Mouse (Mus musculus): Measurements from ENCODE around the gene Pip4k2a.

Pip4k2a gene

GRCm38 (mm10) chr2:18831031-18831774 is 166.7 kb downstream of the Pip4k2a start:
- no peak for DNase-seq

- DNase-seq = no peak
Observed at GRCm38 (mm10) chr2:18822711-18823110, 175.2 kb downstream of the Pip4k2a start.

- DNase-seq = peak; percentile 70
Observed at GRCm38 (mm10) chr2:18821451-18822379, 176.2 kb downstream of the Pip4k2a start.

DNA sequence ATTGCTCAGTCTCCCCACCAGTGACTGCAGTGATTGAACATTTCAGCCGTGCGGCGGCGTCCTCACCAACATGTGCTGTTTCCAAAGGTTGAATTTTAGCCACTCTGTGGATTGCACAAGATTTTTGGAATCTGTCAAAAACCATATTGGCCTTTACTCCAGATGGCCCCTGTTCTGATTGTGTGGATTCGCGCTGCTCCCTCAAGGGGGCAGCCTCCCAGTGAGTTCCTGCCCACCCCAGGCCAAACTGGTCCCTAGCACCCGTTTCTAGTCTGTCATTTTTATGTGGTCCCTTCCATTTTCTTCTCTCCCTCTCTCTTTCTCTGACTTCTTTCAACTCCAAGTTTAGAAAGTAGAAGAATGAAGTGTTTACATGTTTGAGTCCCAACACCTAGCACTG is 178.4 kb downstream of the Pip4k2a start:
- DNase-seq = peak; percentile 30 to 33

DNA sequence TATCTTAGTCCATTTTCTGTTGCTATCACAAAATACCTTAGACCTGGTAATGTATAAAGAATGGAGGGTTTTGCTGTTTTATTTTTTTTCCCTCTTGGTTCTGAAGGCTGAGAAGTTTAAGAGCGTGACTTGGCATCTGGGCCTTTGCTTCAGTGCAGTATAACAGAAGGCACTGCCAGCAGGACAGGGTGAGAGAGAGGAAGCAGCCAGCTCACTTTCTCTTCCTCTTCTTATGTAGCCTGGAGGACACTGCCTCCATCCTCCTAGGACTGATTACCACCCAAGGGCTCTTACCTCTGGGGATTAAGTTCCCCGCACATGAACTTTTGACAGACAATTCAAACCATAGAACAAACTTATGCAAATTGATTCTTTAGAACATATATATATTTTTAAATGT is 181.9 kb downstream of the Pip4k2a start:
- DNase-seq = peak; percentile 61 to 62

DNA sequence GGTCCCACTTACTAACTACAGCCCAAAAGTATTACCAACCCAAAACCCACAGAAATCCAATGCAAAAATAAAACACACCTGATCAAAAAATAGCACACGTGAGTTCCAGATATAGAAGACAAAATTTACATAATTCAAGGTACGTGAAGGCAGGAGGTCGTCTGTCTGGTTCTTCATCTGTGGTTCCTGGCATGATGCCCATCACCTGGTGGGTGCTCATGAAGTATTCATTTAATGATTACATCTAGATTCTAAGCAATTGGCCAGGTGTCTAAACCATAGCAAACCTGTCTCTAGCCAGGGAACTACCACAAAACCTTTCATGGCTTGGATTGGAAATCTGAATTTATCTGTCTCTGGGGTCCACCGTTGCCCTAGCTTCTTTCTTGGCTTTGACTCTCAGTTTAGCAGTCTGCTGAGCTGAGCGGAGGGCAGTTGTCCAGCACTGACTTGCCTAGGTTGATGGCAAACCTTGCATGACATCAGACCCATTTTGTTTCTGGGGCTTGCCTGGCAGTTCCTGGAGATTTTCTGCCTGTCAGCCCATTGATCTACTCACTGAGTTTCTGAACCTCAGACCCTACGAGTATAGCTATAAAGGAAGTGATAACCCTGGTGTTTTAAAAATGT is 182.5 kb downstream of the Pip4k2a start:
- peak; percentile 63 to 66 for DNase-seq

- DNase-seq = peak; percentile 30 to 33
Observed at GRCm38 (mm10) chr2:18814447-18814804, 183.5 kb downstream of the Pip4k2a start.

DNA sequence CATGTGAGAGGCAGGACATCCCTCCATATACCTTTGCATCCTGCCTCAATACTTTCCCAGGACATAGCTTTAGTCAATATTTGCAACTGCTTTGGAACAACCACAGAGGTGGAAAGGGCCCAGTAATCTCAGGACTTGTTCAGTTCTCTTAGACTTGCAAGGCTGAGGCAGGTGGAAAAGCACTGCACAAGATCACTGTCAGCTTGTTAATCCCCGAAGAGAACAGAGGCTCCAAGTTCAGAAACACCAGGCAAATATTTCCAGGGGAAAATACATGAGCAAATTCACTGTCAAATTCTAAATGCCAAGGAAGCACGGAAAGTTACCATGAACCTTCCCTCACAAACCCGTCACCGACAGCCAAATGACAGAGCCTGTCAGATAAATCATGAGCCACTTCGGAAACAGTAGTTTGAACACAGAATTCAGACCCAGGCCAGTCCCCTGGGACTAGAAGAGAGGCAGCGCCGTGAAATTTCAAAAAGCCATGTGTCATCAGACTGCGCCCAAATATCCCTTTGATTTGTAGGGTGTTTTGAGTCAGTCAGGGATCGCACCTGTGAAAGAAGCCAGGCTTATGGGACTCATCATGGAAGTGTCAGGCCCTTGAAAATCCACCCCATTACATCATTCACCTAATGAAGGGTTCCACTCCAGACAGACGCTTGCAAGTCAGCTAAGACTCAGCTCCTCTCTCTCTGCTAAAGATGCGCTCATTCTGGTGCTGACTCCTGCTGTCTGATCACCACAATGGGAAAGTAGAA is 184.1 kb downstream of the Pip4k2a start:
- DNase-seq = no peak

DNA sequence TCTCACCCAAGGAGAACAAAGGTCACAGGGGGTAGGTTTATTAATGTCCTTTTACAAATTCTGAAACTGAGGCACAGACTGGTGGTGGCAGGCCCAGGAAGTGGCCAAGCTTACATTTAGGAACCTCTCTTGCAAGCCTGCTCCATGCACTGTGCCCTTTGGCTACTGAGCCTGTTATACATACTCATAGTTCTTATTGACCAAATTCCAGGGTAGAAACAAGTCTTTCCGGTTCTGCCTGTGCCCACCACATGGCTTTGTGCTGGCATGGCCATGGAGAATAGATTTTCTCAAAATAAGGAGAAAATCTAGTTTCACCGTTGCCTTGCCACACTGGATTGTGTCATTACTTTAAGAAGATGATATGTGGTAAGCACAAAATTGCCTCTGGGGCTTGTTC is 190.0 kb downstream of the Pip4k2a start:
- DNase-seq = no peak

DNA sequence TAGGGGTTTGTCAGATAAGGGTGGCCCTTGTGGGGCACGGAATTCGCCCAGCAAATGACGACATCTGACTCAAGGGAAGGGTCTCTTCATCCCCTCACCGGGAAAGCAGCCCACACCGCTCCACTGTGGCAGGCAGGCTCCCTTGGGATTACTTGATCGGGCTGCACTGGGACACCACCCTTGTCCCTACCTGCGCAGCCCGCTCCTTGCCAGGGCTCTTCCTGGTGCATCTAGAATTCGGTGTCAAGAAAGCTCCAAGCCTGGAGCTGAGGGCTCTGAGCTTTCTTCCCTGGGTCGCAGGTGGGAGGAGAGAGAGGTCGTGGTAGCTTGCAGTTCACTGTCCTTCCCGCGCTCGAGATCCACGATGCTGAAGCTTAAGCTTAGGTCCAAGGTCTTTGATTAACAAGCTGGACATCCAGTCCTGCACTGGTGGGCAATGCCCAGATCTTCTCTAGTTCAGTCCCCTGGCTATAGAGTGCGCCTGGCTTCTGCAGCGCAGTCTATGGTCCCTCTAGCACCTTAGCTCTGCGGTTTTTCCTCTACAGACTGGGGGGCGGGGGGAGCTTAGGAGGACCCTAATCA is 196.6 kb downstream of the Pip4k2a start:
- no peak for DNase-seq

- DNase-seq = peak; percentile 17 to 33
Observed at GRCm38 (mm10) chr2:18800646-18801251, 197.2 kb downstream of the Pip4k2a start.

DNA sequence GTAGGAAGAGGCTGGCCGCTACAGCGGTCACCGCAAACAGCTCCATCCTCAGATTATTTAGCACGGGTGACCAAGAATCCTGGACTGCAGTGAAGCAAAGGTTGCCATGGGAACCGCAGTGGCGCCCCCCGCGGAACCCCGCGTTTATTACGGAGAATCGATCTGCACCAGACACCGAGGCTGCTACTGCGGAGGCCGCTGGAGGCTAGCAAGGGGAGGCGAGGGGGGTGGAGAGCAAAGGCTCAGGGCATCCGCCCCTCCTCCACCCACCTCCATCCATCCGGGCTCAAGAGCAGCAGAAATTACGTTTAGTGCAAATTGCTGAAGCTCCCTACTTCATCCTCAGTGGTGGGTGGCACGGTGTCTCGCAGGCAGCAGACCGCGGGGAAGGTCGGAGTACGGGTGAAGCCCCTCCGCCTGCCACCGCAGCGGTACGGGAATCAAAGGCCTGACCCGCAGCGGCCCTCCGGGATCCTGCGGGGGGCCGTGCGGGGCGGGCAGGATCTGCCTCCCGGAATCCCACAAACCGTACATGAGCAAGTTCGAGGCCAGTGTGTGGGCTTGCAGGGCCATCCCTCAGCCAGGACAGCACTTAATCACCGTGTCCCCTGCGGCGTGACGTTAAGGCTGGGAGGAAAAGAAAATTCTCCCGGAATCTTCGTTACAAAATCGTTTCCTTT is 197.8 kb downstream of the Pip4k2a start:
- DNase-seq = peak; percentile 73 to 75

- peak in 1 of 2 experiments; percentile 41 for DNase-seq
Observed at GRCm38 (mm10) chr2:18799265-18799965, 198.5 kb downstream of the Pip4k2a start.

DNA sequence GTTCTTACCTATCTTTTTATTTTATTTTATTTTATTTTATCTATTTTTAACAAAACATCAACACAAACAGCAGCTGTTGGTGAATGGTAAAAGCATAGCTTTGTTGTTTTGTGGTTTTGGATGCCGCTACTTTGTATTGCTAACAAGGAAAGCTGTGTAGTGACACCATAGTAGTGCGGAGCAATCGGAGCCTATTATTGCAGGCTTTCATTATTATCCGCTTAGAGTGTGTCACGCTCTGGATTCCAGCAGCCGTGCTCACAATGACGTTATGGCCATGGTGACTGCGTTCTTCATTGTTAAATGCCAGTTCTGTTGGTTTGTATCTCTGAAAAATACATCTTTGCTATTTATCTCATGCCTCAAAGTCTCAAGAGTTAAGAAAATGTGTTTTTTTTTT is 200.2 kb downstream of the Pip4k2a start:
- no peak for DNase-seq

DNA sequence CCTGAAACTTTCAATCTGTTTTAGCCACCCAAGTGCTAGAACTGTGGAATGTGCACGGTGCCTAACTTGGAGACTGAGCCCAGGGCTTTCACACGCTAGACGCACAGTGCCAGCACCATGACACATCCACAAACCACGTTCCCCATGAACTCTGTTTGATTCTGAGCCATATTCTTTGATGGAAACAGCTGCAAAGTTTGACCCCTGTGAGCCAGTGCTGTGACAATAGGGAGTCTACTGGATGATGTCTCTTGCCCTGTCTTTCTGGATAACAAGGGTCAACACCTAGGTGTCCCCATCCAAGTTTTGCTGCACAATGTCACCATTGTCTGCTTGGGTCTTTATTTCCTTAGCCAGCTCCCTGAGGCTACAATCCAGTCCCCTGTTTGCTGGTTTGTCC is 203.7 kb downstream of the Pip4k2a start:
- DNase-seq = no peak
